Mouse (Mus musculus) liver, postnatal 0 days (tissue): Measurements from ENCODE around the gene Mtx2. TPM values are rescaled to one million over a fixed set of nuclear protein-coding genes. Genes with fewer than 3 reads are reported as not detected.

Source experiments
- ATAC-seq: fragments of 200-750 bp; cut with Nextera tagmentation; 2 replicates; pipeline ENCODE4 v1.8.0; 2017; ENCODE audit warnings: mild to moderate bottlenecking, moderate library complexity
- DNase-seq: peaks from one replicate; pipeline ENCODE4 v3.0.0-alpha.2; 2016
- H3K27ac ChIP-seq: fragments of 300-500 bp; sonication (generic); 2 replicates; pipeline ENCODE4 v1.5.1; 2014; ENCODE audit warnings: antibody characterized with exemption, moderate library complexity, mild to moderate bottlenecking, low read depth
- H3K27me3 ChIP-seq: fragments of 300-500 bp; sonication (generic); 2 replicates; pipeline ENCODE4 v1.6.1; 2014; ENCODE audit warnings: low read length, control low read depth, mixed read lengths; ENCODE audit not compliant: insufficient read depth
- H3K36me3 ChIP-seq: fragments of 300-500 bp; sonication (generic); replicated peaks from 2 replicates; pipeline ENCODE4 v1.6.1; 2014; ENCODE audit warnings: mild to moderate bottlenecking, control low read depth, low read length, moderate library complexity, mixed read lengths; ENCODE audit not compliant: insufficient read depth
- H3K4me1 ChIP-seq: fragments of 300-500 bp; sonication (generic); 2 replicates; pipeline ENCODE4 v1.6.1; 2014; ENCODE audit warnings: antibody characterized with exemption, mild to moderate bottlenecking, control low read depth; ENCODE audit not compliant: insufficient read depth
- H3K4me2 ChIP-seq: fragments of 300-500 bp; sonication (generic); 2 replicates; pipeline ENCODE4 v1.6.1; 2014; ENCODE audit warnings: low read depth, mild to moderate bottlenecking, low read length, moderate library complexity, mixed read lengths
- H3K4me3 ChIP-seq: fragments of 300-500 bp; sonication (generic); 2 replicates; pipeline ENCODE4 v1.5.1; 2014; ENCODE audit warnings: low read depth, low read length
- H3K9ac ChIP-seq: fragments of 300-500 bp; sonication (generic); replicated peaks from 2 replicates; pipeline ENCODE4 v1.6.1; 2014; ENCODE audit warnings: mild to moderate bottlenecking, moderate library complexity
- H3K9me3 ChIP-seq: fragments of 300-500 bp; sonication (generic); 2 replicates; pipeline ENCODE4 v1.6.1; 2016; ENCODE audit warnings: mild to moderate bottlenecking, control low read depth, low read length, mixed read lengths
- CTCF ChIP-seq: sonication (generic); IDR thresholded peaks from 2 replicates; pipeline ENCODE4 v1.5.1; 2016; ENCODE audit warnings: antibody characterized with exemption, low read depth
- EP300 ChIP-seq: IDR thresholded peaks from 2 replicates; pipeline ENCODE4 v1.6.1; 2016; ENCODE audit warnings: antibody characterized with exemption, low read depth, mild to moderate bottlenecking
- WGBS: fragments of 180-500 bp; shearing (Covaris S2); extraction: QIAGEN DNeasy Blood & Tissue Kit; methylation state at CpG from one replicate; pipeline ENCODE4 v1.1.7; 2014; ENCODE audit not compliant: insufficient replicate concordance; 5-methylcytosine and 5-hydroxymethylcytosine counted together
- polyA plus RNA-seq: library from polyadenylated mRNA; unstranded; fragments of >200 nt; fragmentation: Nextera tagmentation; extraction: Ambion mirVana; gene quantifications from 2 replicates; pipeline ENCODE4 v1.2.1, GENCODE M21; 2015

Mtx2 gene
- polyA plus RNA-seq, 1 experiment from 2014 or later: 60.7 TPM

DNA sequence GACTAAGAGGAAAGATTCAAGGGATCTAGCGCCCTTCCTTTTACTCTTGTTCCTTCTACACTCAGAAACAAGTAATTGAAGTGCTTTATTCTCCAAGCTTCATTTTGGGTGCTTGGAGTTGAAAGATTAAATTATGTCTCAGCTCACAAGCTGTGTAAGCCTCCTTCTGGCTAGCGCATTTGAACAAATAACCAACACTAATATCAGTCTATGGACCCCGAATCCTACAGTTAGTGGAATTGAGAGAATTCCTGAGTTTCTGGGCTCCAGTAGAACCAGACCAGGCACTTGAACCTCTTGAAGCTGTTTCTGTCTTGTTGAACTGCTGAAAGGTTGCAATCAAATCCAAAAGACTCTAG, 253 bp upstream of the Mtx2 start:
- whole genome bisulfite sequencing: 67% methylated on average over 3 of the region's 3 CpGs
- DNase-seq: no peak
- Histone ChIP-seq H3K27me3 (0 out of 2 replicates have a peak, but pooled peaks cover 2% of the 10 kb centered on the region), H3K9ac (peak overlapping the region; percentile 89), H3K4me3 (peak overlapping the region; percentile 85), H3K4me1 (no peaks in the 10 kb centered on the region), H3K9me3 (no peaks in the 10 kb centered on the region), H3K4me2 (peak overlapping the region; percentile 73), H3K36me3 (no peaks in the 10 kb centered on the region), H3K27ac (peak overlapping the region; percentile 97; the same call in 1 of the 2 replicates)
- TF ChIP-seq CTCF (no peak), EP300 (no peak)
- ATAC-seq: no peak

DNA sequence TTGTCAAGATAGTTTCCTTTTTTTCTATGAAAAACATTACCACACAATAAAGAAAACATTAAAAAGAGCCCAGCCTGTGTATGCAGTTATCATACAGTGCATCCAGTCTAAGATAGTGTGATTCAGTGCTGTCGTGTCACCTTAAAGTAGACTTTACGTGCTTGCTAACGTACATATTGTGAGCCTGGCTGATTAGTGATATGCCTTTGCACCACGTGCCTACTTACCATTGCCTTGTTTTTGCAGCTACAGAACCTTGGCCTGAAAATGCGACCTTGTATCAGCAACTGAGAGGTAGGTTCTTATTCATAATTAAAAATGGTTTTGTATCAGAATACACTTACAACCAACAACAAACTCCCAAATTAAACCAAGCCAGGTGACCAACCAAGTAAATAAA, 21.4 kb downstream of the Mtx2 start:
- no peak overlapping the region for H3K4me3 ChIP-seq
- H3K36me3 ChIP-seq: no peaks in the 10 kb centered on the region
- H3K4me2 ChIP-seq: no peak overlapping the region
- no peak for ATAC-seq
- H3K27ac ChIP-seq: no peak overlapping the region
- no peaks in the 10 kb centered on the region for H3K27me3 ChIP-seq
- no peaks in the 10 kb centered on the region for H3K9me3 ChIP-seq
- no peak overlapping the region for H3K9ac ChIP-seq
- no peak for DNase-seq
- 0 out of 2 replicates have a peak, but pooled peaks cover 2% of the 10 kb centered on the region for H3K4me1 ChIP-seq
- TF ChIP-seq EP300: no peak
- no peak for TF ChIP-seq CTCF
- WGBS: 60% methylated on average over 5 of the region's 5 CpGs

- no peak overlapping the region for H3K9ac ChIP-seq
- 0 out of 2 replicates have a peak, but pooled peaks cover 2% of the 10 kb centered on the region for H3K4me1 ChIP-seq
- ATAC-seq (no peak), DNase-seq (no peak)
- H3K9me3 ChIP-seq: no peaks in the 10 kb centered on the region
- no peaks in the 10 kb centered on the region for H3K36me3 ChIP-seq
- H3K4me2 ChIP-seq: no peak overlapping the region
- 91% methylated on average over 2 of the region's 2 CpGs for WGBS
- H3K27ac ChIP-seq: no peak overlapping the region
- no peak overlapping the region for H3K4me3 ChIP-seq
- no peak for TF ChIP-seq EP300
- TF ChIP-seq CTCF: no peak
- H3K27me3 ChIP-seq: no peaks in the 10 kb centered on the region
These were observed 21.9 kb downstream of the Mtx2 start for GRCm38 (mm10) chr2:74847516-74847915.

DNA sequence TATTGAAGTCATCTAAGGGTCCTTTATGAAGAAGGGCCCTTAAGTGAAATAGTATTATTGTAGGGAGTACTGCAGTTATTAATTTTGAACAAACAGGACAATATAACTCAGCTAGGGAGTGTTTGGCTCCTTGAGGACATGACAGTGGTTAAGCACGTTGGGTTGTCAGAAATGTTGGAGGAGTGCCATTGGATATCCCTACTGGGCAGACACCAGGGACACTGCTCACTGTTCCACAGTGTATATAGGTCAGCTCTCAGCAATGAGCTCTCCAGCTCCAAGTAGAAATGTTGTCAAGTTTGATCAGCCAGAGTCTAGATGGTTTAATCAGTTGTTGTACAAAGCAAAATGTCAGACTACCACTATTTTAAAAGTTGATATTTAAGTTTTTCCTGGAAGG, 24.4 kb downstream of the Mtx2 start:
- no peak overlapping the region for H3K27ac ChIP-seq
- no peaks in the 10 kb centered on the region for H3K9me3 ChIP-seq
- no peak overlapping the region for H3K9ac ChIP-seq
- 69% methylated on average over 1 of the region's 1 CpGs for WGBS
- H3K4me2 ChIP-seq: no peak overlapping the region
- no peaks in the 10 kb centered on the region for H3K27me3 ChIP-seq
- H3K4me1 ChIP-seq: 0 out of 2 replicates have a peak, but pooled peaks cover 2% of the 10 kb centered on the region
- DNase-seq: no peak
- TF ChIP-seq CTCF: no peak
- H3K36me3 ChIP-seq: no peaks in the 10 kb centered on the region
- no peak for ATAC-seq
- no peak overlapping the region for H3K4me3 ChIP-seq

DNA sequence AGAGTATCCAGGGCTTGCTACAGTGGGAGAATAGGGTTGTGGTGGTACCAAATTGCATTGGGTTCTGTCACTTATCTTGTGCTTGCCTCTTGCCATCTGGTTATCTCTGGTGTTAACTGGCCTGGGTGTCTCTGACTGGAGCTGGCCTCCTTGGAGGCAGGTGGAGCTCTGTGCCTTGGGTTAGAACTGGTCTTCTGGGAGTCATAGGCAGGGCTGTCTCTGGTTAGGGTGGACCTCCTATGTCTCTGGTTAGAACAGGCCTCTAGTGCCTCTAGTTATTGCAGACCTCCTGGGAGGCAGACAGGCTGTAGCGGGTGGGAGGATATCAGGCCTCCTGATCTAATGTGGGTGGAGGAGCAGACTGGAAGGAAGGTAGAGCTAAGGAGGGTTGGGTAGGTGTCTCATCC, 36.5 kb downstream of the Mtx2 start:
- DNase-seq (no peak), ATAC-seq (peak; percentile 66)
- TF ChIP-seq CTCF: no peak
- peak; percentile 72 for TF ChIP-seq EP300
- no peak overlapping the region for H3K4me2 ChIP-seq
- no peak overlapping the region for H3K9ac ChIP-seq
- H3K27me3 ChIP-seq: no peaks in the 10 kb centered on the region
- H3K36me3 ChIP-seq: no peaks in the 10 kb centered on the region
- H3K27ac ChIP-seq: no peak overlapping the region
- 75% methylated on average over 1 of the region's 1 CpGs for WGBS
- no peak overlapping the region for H3K4me3 ChIP-seq
- H3K9me3 ChIP-seq: no peaks in the 10 kb centered on the region
- peaks cover 5% of the 10 kb centered on the region for H3K4me1 ChIP-seq

- Histone ChIP-seq H3K9me3 (no peaks in the 10 kb centered on the region), H3K36me3 (peaks cover 4% of the 10 kb centered on the region; the same call in 1 of the 2 replicates), H3K9ac (no peak overlapping the region), H3K27me3 (no peaks in the 10 kb centered on the region), H3K4me3 (no peak overlapping the region), H3K4me2 (no peak overlapping the region), H3K27ac (no peak overlapping the region), H3K4me1 (peaks cover 5% of the 10 kb centered on the region)
- TF ChIP-seq EP300 (no peak), CTCF (no peak)
- DNase-seq (no peak), ATAC-seq (no peak)
These were observed 39.8 kb downstream of the Mtx2 start for GRCm38 (mm10) chr2:74865414-74865813.

DNA sequence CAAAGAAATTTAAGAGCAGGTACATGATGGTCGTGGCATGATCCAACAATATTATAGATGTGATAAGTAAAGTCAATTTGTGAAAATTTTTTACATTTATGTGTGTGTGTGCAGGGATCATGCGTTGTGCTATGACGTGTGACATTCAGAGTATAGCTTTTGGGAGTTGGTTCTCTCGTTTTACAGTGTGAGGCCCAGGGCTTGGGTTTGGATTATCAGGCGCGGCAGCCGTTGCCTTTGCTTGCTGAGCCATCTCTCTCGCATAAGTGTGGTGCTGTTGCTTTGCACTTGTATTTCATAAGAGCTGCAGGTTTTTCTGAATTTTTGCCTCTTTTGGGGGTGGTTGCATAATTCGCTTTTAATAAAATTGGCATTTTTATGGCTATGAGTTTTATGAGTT, 48.4 kb downstream of the Mtx2 start:
- ATAC-seq (no peak), DNase-seq (no peak)
- Histone ChIP-seq H3K36me3 (peaks cover 23% of the 10 kb centered on the region), H3K9me3 (no peaks in the 10 kb centered on the region), H3K4me2 (no peak overlapping the region), H3K27me3 (no peaks in the 10 kb centered on the region), H3K4me3 (no peak overlapping the region), H3K4me1 (no peaks in the 10 kb centered on the region), H3K9ac (no peak overlapping the region), H3K27ac (no peak overlapping the region)
- 78% methylated on average over 9 of the region's 9 CpGs for WGBS
- TF ChIP-seq CTCF (no peak), EP300 (no peak)
